Mouse (Mus musculus): ENCODE data around the gene Arhgap10.

GRCm38 (mm10) chr8:77473373-77473772 lies 44.4 kb downstream of the Arhgap10 start:
- TF ChIP-seq POLR2A (IDR thresholded peaks at IDR 0.05; ENCODE audit: borderline replicate concordance, low read depth, low read length) (no peak), CTCF (IDR thresholded peaks at IDR 0.05; ENCODE audit: low read depth, low read length) (no peak)
